Mouse (Mus musculus) hindbrain, embryonic 16.5 days (tissue): Measurements from ENCODE around the gene Ccdc141. TPM values are rescaled to one million over a fixed set of nuclear protein-coding genes. Genes with fewer than 3 reads are reported as not detected.
A peak's percentile ranks its signal among the peaks of the same experiment; 100 is the strongest.

Experiments
- ATAC-seq: fragments of 200-750 bp; cut with Nextera tagmentation; 2 replicates; pipeline ENCODE4 v1.8.0; 2017; ENCODE audit warnings: moderate TSS enrichment, moderate library complexity
- H3K27ac ChIP-seq: fragments of 300-500 bp; sonication (generic); 2 replicates; pipeline ENCODE4 v1.5.1; 2014; ENCODE audit warnings: low read depth, mild to moderate bottlenecking, control low read depth, low read length, moderate library complexity
- H3K27me3 ChIP-seq: fragments of 300-500 bp; sonication (generic); replicated peaks from 2 replicates; pipeline ENCODE4 v1.6.1; 2014; ENCODE audit warnings: low read length; ENCODE audit not compliant: control insufficient read depth, insufficient read depth
- H3K36me3 ChIP-seq: fragments of 300-500 bp; sonication (generic); 2 replicates; pipeline ENCODE4 v1.6.1; 2014; ENCODE audit warnings: mild to moderate bottlenecking, low read length, moderate library complexity, mixed read lengths; ENCODE audit not compliant: control insufficient read depth, insufficient read depth
- H3K4me1 ChIP-seq: fragments of 300-500 bp; sonication (generic); 2 replicates; pipeline ENCODE4 v1.6.1; 2014; ENCODE audit warnings: low read depth, low read length; ENCODE audit not compliant: control insufficient read depth, insufficient read depth
- H3K4me2 ChIP-seq: fragments of 300-500 bp; sonication (generic); 2 replicates; pipeline ENCODE4 v1.6.1; 2014; ENCODE audit warnings: mild to moderate bottlenecking, low read length, control low read depth, moderate library complexity
- H3K4me3 ChIP-seq: fragments of 300-500 bp; sonication (generic); 2 replicates; pipeline ENCODE4 v1.5.1; 2014; ENCODE audit warnings: mild to moderate bottlenecking, low read length, control low read depth, moderate library complexity
- H3K9ac ChIP-seq: fragments of 300-500 bp; sonication (generic); 2 replicates; pipeline ENCODE4 v1.6.1; 2014; ENCODE audit warnings: low read depth, mild to moderate bottlenecking, control low read depth, low read length, moderate library complexity
- H3K9me3 ChIP-seq: fragments of 300-500 bp; sonication (generic); 2 replicates; pipeline ENCODE4 v1.6.1; 2014; ENCODE audit warnings: mild to moderate bottlenecking, low read length, moderate library complexity; ENCODE audit not compliant: control insufficient read depth
- WGBS: fragments of 180-500 bp; shearing (Covaris S2); extraction: QIAGEN DNeasy Blood & Tissue Kit; methylation state at CpG from one replicate; pipeline ENCODE4 v1.1.7; 2014; 5-methylcytosine and 5-hydroxymethylcytosine counted together
- polyA plus RNA-seq: library from polyadenylated mRNA; unstranded; fragments of >200 nt; fragmentation: Nextera tagmentation; extraction: Ambion mirVana; gene quantifications from 2 replicates; pipeline ENCODE4 v1.2.1, GENCODE M21; 2015

Ccdc141 gene
- polyA plus RNA-seq, 1 experiment from 2014 or later = 9.9 TPM

- ATAC-seq = no peak
- WGBS = 85% methylated on average over 1 of the region's 1 CpGs
- no peaks in the 10 kb centered on the region for H3K27me3 ChIP-seq
Observed at GRCm38 (mm10) chr2:77126939-77127338, 43.5 kb downstream of the Ccdc141 start.

GRCm38 (mm10) chr2:77118102-77118501 is 52.3 kb downstream of the Ccdc141 start:
- Histone ChIP-seq H3K4me2 (no peak overlapping the region), H3K9ac (no peak overlapping the region), H3K27me3 (no peaks in the 10 kb centered on the region), H3K4me3 (no peak overlapping the region), H3K9me3 (no peaks in the 10 kb centered on the region), H3K4me1 (no peaks in the 10 kb centered on the region), H3K36me3 (no peaks in the 10 kb centered on the region), H3K27ac (no peak overlapping the region)
- ATAC-seq = no peak
- WGBS = 61% methylated on average over 6 of the region's 6 CpGs

More at GRCm38 (mm10) chr2:77126939-77127338, 43.5 kb downstream of the Ccdc141 start:
- Histone ChIP-seq H3K9me3 (no peaks in the 10 kb centered on the region), H3K4me2 (no peak overlapping the region), H3K9ac (no peak overlapping the region), H3K4me3 (no peak overlapping the region), H3K27ac (no peak overlapping the region), H3K36me3 (no peaks in the 10 kb centered on the region), H3K4me1 (no peaks in the 10 kb centered on the region)

- Histone ChIP-seq H3K4me1 (no peaks in the 10 kb centered on the region), H3K27me3 (no peaks in the 10 kb centered on the region; the same call in 1 of the 2 replicates), H3K4me3 (no peak overlapping the region), H3K36me3 (no peaks in the 10 kb centered on the region), H3K27ac (no peak overlapping the region), H3K9ac (no peak overlapping the region), H3K9me3 (no peaks in the 10 kb centered on the region), H3K4me2 (no peak overlapping the region)
- 52% methylated on average over 2 of the region's 2 CpGs for WGBS
- no peak for ATAC-seq
Observed at GRCm38 (mm10) chr2:77114335-77114734, 56.1 kb downstream of the Ccdc141 start.

GRCm38 (mm10) chr2:77113867-77114266 is 56.6 kb downstream of the Ccdc141 start:
- no peak for ATAC-seq
- 80% methylated on average over 8 of the region's 8 CpGs for WGBS
- Histone ChIP-seq H3K9ac (no peak overlapping the region), H3K36me3 (no peaks in the 10 kb centered on the region), H3K4me3 (no peak overlapping the region), H3K27ac (no peak overlapping the region), H3K27me3 (no peaks in the 10 kb centered on the region; the same call in 1 of the 2 replicates), H3K9me3 (no peaks in the 10 kb centered on the region), H3K4me2 (no peak overlapping the region), H3K4me1 (no peaks in the 10 kb centered on the region)

- WGBS = 87% methylated on average over 5 of the region's 5 CpGs
Observed at GRCm38 (mm10) chr2:77113026-77113425, 57.4 kb downstream of the Ccdc141 start.

GRCm38 (mm10) chr2:77111095-77111494 is 59.3 kb downstream of the Ccdc141 start:
- 95% methylated on average over 2 of the region's 2 CpGs for WGBS
- Histone ChIP-seq H3K27me3 (no peaks in the 10 kb centered on the region; the same call in 1 of the 2 replicates), H3K4me2 (no peak overlapping the region), H3K36me3 (no peaks in the 10 kb centered on the region), H3K4me1 (no peaks in the 10 kb centered on the region), H3K9me3 (no peaks in the 10 kb centered on the region), H3K9ac (no peak overlapping the region), H3K27ac (no peak overlapping the region), H3K4me3 (no peak overlapping the region)
- no peak for ATAC-seq

More at GRCm38 (mm10) chr2:77113026-77113425, 57.4 kb downstream of the Ccdc141 start:
- no peak overlapping the region for H3K27ac ChIP-seq
- no peaks in the 10 kb centered on the region for H3K36me3 ChIP-seq
- no peak overlapping the region for H3K9ac ChIP-seq
- no peak for ATAC-seq
- H3K4me1 ChIP-seq = no peaks in the 10 kb centered on the region
- H3K4me2 ChIP-seq = no peak overlapping the region
- H3K27me3 ChIP-seq = no peaks in the 10 kb centered on the region; the same call in 1 of the 2 replicates
- H3K9me3 ChIP-seq = no peaks in the 10 kb centered on the region
- no peak overlapping the region for H3K4me3 ChIP-seq

- Histone ChIP-seq H3K27me3 (no peaks in the 10 kb centered on the region; the same call in 1 of the 2 replicates), H3K27ac (no peak overlapping the region), H3K4me3 (no peak overlapping the region), H3K36me3 (no peaks in the 10 kb centered on the region), H3K4me2 (no peak overlapping the region), H3K9ac (no peak overlapping the region), H3K9me3 (no peaks in the 10 kb centered on the region), H3K4me1 (no peaks in the 10 kb centered on the region)
- ATAC-seq = no peak
- 81% methylated on average over 4 of the region's 4 CpGs for WGBS
Observed at GRCm38 (mm10) chr2:77110365-77110764, 60.1 kb downstream of the Ccdc141 start.

- Histone ChIP-seq H3K9ac (no peak overlapping the region), H3K4me1 (no peaks in the 10 kb centered on the region), H3K4me3 (no peak overlapping the region), H3K4me2 (no peak overlapping the region), H3K27me3 (no peaks in the 10 kb centered on the region; the same call in 1 of the 2 replicates), H3K27ac (no peak overlapping the region), H3K9me3 (no peaks in the 10 kb centered on the region), H3K36me3 (no peaks in the 10 kb centered on the region)
- peak; percentile 92 for ATAC-seq
- 74% methylated on average over 8 of the region's 8 CpGs for WGBS
Observed at GRCm38 (mm10) chr2:77109506-77110123, 60.8 kb downstream of the Ccdc141 start.

GRCm38 (mm10) chr2:77108562-77108961 is 61.9 kb downstream of the Ccdc141 start:
- no peak overlapping the region for H3K27ac ChIP-seq
- H3K36me3 ChIP-seq = no peaks in the 10 kb centered on the region
- no peak overlapping the region for H3K9ac ChIP-seq
- WGBS = 82% methylated on average over 5 of the region's 5 CpGs
- no peaks in the 10 kb centered on the region for H3K9me3 ChIP-seq
- H3K4me2 ChIP-seq = no peak overlapping the region
- H3K4me1 ChIP-seq = no peaks in the 10 kb centered on the region
- H3K27me3 ChIP-seq = no peaks in the 10 kb centered on the region; the same call in 1 of the 2 replicates
- no peak for ATAC-seq
- H3K4me3 ChIP-seq = no peak overlapping the region
